Mouse (Mus musculus) lung, adult 2 months (tissue): ENCODE measurements around the gene Ssc4d.

Experiments
- CTCF ChIP-seq: fragments of 200-500 bp; IDR thresholded peaks from 2 replicates; pipeline ENCODE4 v1.5.1; 2011; ENCODE audit warnings: mild to moderate bottlenecking, low read length, control low read depth; ENCODE audit not compliant: insufficient read depth
- POLR2A ChIP-seq: fragments of 200-500 bp; IDR thresholded peaks from 2 replicates; pipeline ENCODE4 v1.6.1; 2011; ENCODE audit warnings: low read depth, mild to moderate bottlenecking, control low read depth, low read length, borderline replicate concordance; ENCODE audit errors: extremely low read depth

DNA sequence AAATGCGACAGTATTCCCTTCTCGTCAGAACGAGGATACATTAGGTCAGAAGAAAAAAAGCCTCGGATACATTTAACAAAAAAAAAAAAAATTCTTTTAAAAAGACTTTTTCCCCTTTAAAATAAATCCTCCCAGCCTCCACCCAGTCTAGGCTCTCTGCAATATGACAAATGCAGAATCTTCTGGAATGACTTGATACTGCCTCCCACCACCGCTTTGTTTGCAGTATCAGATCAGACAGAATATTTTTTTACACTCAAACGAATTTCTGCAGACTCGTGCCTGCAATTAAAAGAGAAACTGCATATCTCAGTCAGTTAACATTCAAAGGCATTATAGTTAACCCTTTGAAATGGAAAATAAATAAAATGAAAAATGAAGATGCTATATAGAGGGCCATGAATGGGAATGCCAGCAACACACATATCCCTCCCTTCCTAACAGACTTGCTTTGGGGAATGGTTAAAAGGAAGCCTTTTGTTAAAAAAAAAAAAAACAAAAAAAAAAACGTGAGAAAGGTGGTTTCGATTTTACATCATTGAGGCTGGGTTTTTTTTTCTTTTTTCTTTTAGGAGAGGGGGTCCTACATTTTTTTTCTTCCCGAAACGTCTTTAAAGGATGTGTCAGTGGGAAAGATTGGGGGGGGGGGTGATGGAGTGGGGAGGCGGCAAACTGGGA, 41.0 kb downstream of the Ssc4d start:
- no peak for TF ChIP-seq CTCF
- TF ChIP-seq POLR2A, result no peak
